Mouse (Mus musculus): Measurements from ENCODE around the gene Shisa5. TPM values are rescaled to one million over a fixed set of nuclear protein-coding genes. Genes with fewer than 3 reads are reported as not detected.
A peak's percentile ranks its signal among the peaks of the same experiment; 100 is the strongest.

Shisa5 gene
- polyA plus RNA-seq, 1 experiment from 2014 or later = 43.7 TPM

DNA sequence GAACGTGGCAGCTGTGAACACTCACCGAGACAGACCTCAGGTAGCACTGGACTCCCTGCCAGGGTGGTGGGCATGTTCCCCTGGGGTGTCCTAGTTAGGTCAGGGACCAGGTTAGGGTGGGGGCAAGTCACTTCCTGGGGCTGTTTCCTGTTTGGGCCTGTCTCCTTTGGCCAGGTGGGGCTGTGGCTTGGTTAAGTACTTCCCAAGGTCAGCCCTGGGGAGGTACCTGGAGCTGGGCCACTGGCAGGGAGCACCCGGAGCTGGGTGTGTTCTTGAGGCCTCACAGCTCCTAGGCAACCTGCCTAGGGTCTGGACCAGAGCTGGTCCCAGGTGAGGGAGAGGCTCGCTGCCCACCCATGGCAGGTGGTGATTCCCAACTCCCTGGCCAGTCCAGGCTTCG is 9.4 kb upstream of the Shisa5 start:
- H3K36me3 ChIP-seq = peaks cover 49% of the 10 kb centered on the region
- H3K27me3 ChIP-seq = no peaks in the 10 kb centered on the region
- H3K9ac ChIP-seq (replicated peaks) = no peak overlapping the region
- H3K4me3 ChIP-seq (replicated peaks) = no peak overlapping the region
- no peak overlapping the region for H3K27ac ChIP-seq
- H3K4me1 ChIP-seq (replicated peaks) = no peaks in the 10 kb centered on the region
- ATAC-seq = no peak
- WGBS = 82% methylated on average over 5 of the region's 5 CpGs
- no peak overlapping the region for H3K4me2 ChIP-seq (replicated peaks)
- H3K9me3 ChIP-seq = no peaks in the 10 kb centered on the region

DNA sequence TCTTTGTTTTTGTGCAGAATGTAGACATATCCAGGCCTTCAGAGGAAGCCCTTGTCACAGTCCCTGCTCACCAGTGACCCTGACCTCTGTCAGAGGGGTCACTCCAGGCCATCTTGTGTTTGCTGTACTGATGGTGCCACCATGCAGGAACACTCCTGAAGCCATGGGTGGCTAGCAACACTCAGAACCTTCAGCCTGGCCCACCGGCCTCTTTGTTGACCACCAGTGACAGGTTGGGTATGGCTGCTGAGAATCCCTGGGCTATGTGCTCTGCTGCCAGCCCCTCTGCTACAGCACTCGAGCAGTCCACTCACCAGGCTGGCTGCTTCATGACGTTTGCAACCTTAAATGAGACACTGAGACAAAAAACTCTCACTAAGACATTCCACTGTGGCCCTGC is 8.1 kb upstream of the Shisa5 start:
- Histone ChIP-seq H3K4me1 (replicated peaks) (no peaks in the 10 kb centered on the region), H3K9ac (replicated peaks) (no peak overlapping the region), H3K4me2 (replicated peaks) (no peak overlapping the region), H3K27ac (no peak overlapping the region), H3K4me3 (replicated peaks) (no peak overlapping the region), H3K27me3 (no peaks in the 10 kb centered on the region), H3K9me3 (no peaks in the 10 kb centered on the region), H3K36me3 (peaks cover 43% of the 10 kb centered on the region)
- ATAC-seq = no peak
- WGBS = 74% methylated on average over 3 of the region's 3 CpGs

DNA sequence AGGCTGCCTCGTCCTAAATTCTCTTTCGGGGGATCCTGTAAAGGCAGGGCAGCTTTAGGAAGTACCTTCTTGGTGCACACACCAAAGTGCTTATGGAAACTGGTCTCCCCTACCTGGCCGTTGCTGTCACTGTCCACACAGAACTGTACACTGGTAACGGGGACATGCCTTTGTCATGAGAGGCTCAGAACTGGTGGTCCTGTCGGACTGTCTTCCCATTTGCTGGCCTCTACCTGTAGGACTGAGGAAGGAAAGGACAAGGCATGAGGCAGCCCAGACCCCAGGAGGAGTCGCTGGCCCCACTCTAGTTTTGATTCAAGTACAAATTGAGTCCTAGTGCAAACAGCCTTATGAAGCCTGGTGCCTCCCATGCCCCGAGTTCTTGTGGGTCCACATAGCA is 7.4 kb upstream of the Shisa5 start:
- H3K36me3 ChIP-seq = peaks cover 36% of the 10 kb centered on the region
- no peak for ATAC-seq
- H3K4me3 ChIP-seq (replicated peaks) = no peak overlapping the region
- no peak overlapping the region for H3K27ac ChIP-seq
- 92% methylated on average over 7 of the region's 7 CpGs for WGBS
- H3K9ac ChIP-seq (replicated peaks) = no peak overlapping the region
- no peak overlapping the region for H3K4me2 ChIP-seq (replicated peaks)
- H3K9me3 ChIP-seq = no peaks in the 10 kb centered on the region
- no peaks in the 10 kb centered on the region for H3K27me3 ChIP-seq
- no peaks in the 10 kb centered on the region for H3K4me1 ChIP-seq (replicated peaks)

DNA sequence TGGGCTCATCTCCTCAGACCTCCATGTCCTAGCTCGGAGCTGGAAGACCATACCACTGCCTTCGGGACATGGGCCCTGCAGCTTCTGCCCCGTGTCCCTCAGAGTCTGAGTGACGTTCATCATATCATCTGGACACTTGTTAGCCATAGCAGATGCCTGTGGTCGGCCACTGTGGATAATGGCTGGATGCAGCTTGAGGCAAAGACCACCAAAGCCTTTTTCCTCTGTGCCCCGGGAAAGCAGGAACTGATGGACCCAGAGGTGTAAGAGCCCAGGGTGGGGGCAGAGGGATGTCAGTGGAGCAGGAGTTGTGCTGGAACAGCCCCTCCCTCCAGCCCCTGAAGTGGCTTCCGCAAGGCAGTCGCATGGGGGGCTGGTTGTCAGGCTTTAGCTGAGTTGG is 6.7 kb upstream of the Shisa5 start:
- 88% methylated on average over 8 of the region's 8 CpGs for WGBS
- no peak overlapping the region for H3K9ac ChIP-seq (replicated peaks)
- H3K4me2 ChIP-seq (replicated peaks) = no peak overlapping the region
- H3K4me3 ChIP-seq (replicated peaks) = no peak overlapping the region
- H3K36me3 ChIP-seq = peaks cover 32% of the 10 kb centered on the region
- ATAC-seq = no peak
- no peaks in the 10 kb centered on the region for H3K27me3 ChIP-seq
- no peak overlapping the region for H3K27ac ChIP-seq
- no peaks in the 10 kb centered on the region for H3K4me1 ChIP-seq (replicated peaks)
- no peaks in the 10 kb centered on the region for H3K9me3 ChIP-seq

DNA sequence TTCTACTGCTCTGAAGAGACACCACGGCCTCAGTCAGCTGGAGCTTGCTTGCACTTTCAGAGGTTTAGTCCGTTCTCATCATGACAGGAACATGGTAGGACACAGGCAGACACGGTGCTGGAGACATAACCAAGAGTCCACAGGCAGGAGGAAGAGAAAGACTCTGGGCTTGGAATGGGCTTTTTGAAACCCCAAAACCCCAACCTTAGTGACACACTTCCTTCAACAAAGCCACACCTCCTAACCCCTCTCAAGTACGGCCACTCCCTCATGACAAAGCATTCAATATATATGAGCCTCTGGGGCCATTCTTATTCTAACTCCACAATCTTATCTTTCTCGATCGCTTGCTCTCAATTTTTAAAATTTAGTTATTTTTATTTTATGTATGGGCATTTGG is 5.9 kb upstream of the Shisa5 start:
- 89% methylated on average over 6 of the region's 6 CpGs for WGBS
- H3K27me3 ChIP-seq = no peaks in the 10 kb centered on the region
- no peak overlapping the region for H3K4me3 ChIP-seq (replicated peaks)
- no peaks in the 10 kb centered on the region for H3K4me1 ChIP-seq (replicated peaks)
- H3K27ac ChIP-seq = no peak overlapping the region
- no peak overlapping the region for H3K9ac ChIP-seq (replicated peaks)
- peaks cover 25% of the 10 kb centered on the region for H3K36me3 ChIP-seq
- no peaks in the 10 kb centered on the region for H3K9me3 ChIP-seq
- ATAC-seq = no peak
- H3K4me2 ChIP-seq (replicated peaks) = no peak overlapping the region

DNA sequence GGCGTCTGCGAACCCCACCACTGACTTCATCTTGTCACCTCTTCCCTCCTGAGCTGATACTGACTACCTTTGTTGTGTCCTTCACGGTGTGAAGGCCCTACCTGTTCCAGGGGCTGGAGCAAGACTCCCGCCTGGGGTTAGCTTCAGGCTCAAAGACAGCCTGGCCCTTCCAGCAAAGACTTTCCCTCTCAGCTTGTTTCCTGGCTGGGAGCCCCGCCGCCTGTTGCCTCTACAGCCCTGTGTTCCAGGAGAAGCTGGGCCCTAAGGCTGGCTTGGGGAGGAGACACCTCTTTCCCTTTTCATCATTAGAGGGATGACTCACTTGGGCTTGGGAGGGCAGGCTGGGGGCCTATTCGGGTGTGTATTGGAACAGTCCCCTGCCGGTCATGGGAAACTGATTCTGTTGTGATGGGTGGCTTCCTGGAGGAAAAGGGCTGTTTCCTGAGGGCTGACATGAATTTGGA is 568 bp downstream of the Shisa5 start:
- Histone ChIP-seq H3K4me3 (replicated peaks) (peak overlapping the region; percentile 64), H3K27me3 (no peaks in the 10 kb centered on the region), H3K9ac (replicated peaks) (peak overlapping the region; percentile 78), H3K4me2 (replicated peaks) (peak overlapping the region; percentile 88), H3K36me3 (no peaks in the 10 kb centered on the region), H3K9me3 (no peaks in the 10 kb centered on the region), H3K4me1 (replicated peaks) (peaks cover 16% of the 10 kb centered on the region), H3K27ac (no peak overlapping the region)
- WGBS = 22% methylated on average over 8 of the region's 8 CpGs
- ATAC-seq = peak; percentile 65

DNA sequence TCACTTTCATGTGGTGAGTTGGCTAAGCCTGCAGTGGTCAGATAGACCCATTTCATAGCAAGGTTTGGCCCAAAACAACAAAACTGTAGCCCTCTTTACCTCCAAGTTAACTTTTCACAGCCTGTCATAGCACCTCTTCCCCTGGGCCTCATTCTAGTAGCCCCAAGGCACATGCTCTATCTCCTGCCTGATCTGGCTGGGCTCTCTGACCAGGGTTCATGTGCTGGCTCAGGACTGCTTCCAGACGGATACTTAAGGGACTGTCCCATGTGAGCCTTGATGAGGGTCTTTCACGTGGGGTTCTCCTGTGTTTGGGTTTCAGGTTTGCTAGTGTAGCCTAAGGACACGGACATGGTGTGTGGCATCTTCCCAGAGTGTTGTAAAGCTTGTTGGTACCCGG is 1.3 kb downstream of the Shisa5 start:
- no peak overlapping the region for H3K9ac ChIP-seq (replicated peaks)
- H3K4me3 ChIP-seq (replicated peaks) = no peak overlapping the region
- no peak overlapping the region for H3K27ac ChIP-seq
- no peaks in the 10 kb centered on the region for H3K9me3 ChIP-seq
- no peak overlapping the region for H3K4me2 ChIP-seq (replicated peaks)
- peaks cover 16% of the 10 kb centered on the region for H3K4me1 ChIP-seq (replicated peaks)
- no peak for ATAC-seq
- H3K27me3 ChIP-seq = no peaks in the 10 kb centered on the region
- 82% methylated on average over 4 of the region's 4 CpGs for WGBS
- no peaks in the 10 kb centered on the region for H3K36me3 ChIP-seq

DNA sequence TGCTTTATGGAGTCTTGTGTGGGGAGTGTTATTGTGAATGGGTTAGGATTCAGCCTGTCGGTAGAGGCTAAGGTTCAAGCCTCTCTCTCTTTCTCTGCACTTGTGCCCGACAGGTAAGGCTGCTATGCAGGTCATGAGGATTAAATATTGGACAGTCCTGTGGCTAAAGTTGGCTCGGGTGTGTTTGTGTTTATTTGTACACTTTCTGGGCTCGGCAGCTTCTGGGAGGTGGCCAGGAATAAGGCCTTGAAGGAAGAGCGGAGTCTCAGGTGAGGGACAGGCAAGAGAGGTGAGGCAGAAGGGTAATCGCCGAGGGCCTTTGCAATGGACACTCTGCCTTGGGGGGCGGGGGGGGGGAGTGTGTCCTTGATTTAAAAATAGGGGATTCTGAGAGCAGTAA is 1.9 kb downstream of the Shisa5 start:
- no peak for ATAC-seq
- H3K4me1 ChIP-seq (replicated peaks) = peaks cover 16% of the 10 kb centered on the region
- no peak overlapping the region for H3K4me3 ChIP-seq (replicated peaks)
- H3K27ac ChIP-seq = no peak overlapping the region
- H3K9ac ChIP-seq (replicated peaks) = no peak overlapping the region
- 84% methylated on average over 8 of the region's 8 CpGs for WGBS
- no peak overlapping the region for H3K4me2 ChIP-seq (replicated peaks)
- H3K9me3 ChIP-seq = no peaks in the 10 kb centered on the region
- H3K36me3 ChIP-seq = no peaks in the 10 kb centered on the region
- no peaks in the 10 kb centered on the region for H3K27me3 ChIP-seq

DNA sequence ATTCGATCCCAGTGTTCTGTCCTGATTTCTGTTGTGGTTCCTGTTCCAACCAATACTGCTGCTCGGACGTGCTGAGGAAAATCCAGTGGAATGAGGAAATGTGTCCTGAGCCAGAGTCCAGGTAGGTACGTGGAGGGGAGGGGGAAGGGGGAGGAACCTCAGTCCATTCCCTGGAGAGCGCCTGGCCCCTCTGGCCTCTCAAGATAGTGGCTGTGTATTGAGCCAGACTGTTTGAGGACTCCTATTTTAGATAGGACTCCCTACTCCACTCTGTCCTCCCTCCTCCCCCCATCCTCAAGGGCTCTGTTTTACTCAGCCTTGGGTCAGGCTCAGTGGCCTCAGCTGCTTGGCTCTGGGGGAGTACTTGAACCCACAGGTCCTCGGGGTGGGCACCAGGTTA is 2.5 kb downstream of the Shisa5 start:
- Histone ChIP-seq H3K4me3 (replicated peaks) (no peak overlapping the region), H3K36me3 (no peaks in the 10 kb centered on the region), H3K9me3 (no peaks in the 10 kb centered on the region), H3K4me1 (replicated peaks) (peaks cover 16% of the 10 kb centered on the region), H3K27me3 (no peaks in the 10 kb centered on the region), H3K27ac (no peak overlapping the region), H3K9ac (replicated peaks) (no peak overlapping the region; the same call in 1 of the 2 replicates), H3K4me2 (replicated peaks) (no peak overlapping the region)
- ATAC-seq = no peak
- 64% methylated on average over 6 of the region's 6 CpGs for WGBS

DNA sequence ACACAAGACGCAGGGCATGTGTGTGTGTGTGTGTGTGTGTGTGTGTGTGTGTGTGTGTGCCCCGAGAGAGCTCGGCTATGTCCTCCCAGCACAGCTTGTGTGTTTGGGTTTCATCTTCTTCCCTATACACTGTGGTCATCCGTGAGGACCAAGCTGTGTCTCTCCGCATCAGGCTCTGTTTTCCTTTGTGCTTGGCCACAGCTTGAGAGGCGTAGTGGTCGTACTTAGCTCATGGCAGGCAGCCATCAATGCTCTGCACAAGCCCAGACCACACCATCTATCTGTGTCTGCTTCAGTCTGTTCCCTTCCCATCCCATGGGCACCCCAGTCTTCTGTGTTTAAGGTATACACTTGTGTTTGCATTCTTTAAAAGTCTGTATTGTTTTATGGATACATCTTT is 3.0 kb downstream of the Shisa5 start:
- no peak overlapping the region for H3K4me2 ChIP-seq (replicated peaks)
- H3K27ac ChIP-seq = no peak overlapping the region
- no peak for ATAC-seq
- no peaks in the 10 kb centered on the region for H3K27me3 ChIP-seq
- H3K4me1 ChIP-seq (replicated peaks) = peaks cover 16% of the 10 kb centered on the region
- no peaks in the 10 kb centered on the region for H3K36me3 ChIP-seq
- H3K4me3 ChIP-seq (replicated peaks) = no peak overlapping the region
- no peak overlapping the region for H3K9ac ChIP-seq (replicated peaks)
- no peaks in the 10 kb centered on the region for H3K9me3 ChIP-seq
- WGBS = 82% methylated on average over 7 of the region's 7 CpGs

DNA sequence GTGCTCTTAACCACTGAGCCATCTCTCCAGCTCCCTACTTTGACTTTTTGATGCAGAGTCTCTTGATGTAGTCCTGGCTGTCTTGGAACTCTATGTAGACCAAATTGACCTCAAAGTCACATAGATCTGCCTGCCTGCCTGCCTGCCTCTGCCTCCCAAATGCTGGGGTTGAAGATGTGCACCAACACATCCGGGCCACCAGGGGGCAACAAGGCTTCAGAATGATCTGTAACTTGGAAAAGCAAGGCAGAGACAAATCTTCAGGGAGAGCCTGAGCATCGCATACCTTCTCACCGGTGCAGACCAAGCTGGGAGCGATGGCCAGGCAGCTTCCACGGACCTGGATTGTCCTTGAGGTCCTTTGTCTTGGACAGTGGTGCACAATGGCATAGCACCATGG is 7.9 kb downstream of the Shisa5 start:
- 0 out of 2 replicates have a peak, but pooled peaks have one; percentile 17 for ATAC-seq
- Histone ChIP-seq H3K9ac (replicated peaks) (no peak overlapping the region), H3K27ac (no peak overlapping the region), H3K4me3 (replicated peaks) (no peak overlapping the region), H3K4me1 (replicated peaks) (no peaks in the 10 kb centered on the region), H3K4me2 (replicated peaks) (no peak overlapping the region), H3K36me3 (no peaks in the 10 kb centered on the region), H3K9me3 (no peaks in the 10 kb centered on the region), H3K27me3 (no peaks in the 10 kb centered on the region)
- WGBS = 42% methylated on average over 5 of the region's 5 CpGs

DNA sequence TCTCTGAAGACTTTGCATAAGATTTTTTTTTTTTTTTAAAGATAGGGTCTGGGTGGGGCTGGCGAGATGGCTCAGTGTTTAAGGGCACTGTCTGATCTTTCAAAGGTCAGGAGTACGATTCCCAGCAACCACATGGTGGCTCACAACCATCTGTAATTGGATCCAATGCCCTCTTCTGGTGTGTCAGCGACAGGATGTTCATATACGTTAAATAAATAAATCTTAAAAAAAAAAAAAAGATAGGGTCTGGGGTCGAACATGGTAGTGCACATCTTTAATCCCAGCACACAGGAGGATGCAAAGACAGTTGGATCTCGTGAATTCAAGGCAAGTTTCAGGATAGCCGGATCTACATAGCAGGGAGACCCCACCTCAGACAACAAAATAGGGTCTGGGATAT is 11.0 kb downstream of the Shisa5 start:
- Histone ChIP-seq H3K27ac (no peak overlapping the region), H3K27me3 (no peaks in the 10 kb centered on the region), H3K4me2 (replicated peaks) (no peak overlapping the region), H3K4me1 (replicated peaks) (peaks cover under 1% of the 10 kb centered on the region), H3K4me3 (replicated peaks) (no peak overlapping the region), H3K9me3 (no peaks in the 10 kb centered on the region), H3K9ac (replicated peaks) (no peak overlapping the region), H3K36me3 (no peaks in the 10 kb centered on the region)
- WGBS = 80% methylated on average over 7 of the region's 7 CpGs
- no peak for ATAC-seq

DNA sequence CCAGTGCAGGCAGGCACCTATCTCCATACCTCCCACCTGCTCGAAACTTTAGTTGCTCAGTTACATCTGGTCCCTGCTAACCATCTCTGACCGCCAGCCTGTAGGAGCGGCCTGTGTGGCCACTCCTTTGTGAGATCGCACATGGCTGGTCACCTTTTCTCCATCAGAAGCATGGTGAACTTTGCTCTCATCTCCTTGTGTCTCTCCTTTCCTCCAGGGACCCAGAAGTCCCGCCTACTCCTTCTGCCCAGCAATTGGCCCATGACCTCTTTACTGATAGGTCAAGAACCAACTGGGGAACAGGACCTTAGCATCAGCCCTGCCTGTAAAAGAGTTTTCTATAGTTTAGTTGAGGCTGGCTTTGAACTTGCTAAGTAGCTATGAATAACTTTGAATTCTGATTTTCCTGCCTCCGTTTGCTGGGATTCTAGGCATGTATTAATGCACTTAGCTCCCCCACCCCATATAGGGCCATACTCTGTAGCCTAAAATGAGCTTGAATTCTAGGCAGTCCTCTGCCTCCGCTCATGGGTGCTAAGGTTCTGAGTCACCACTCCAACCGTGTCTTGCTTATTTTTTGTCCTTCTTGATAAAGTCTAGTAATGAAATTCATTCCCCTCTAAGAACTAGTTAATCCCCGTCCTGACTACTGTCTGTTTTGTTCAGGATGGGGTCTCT is 11.8 kb downstream of the Shisa5 start:
- WGBS = 84% methylated on average over 9 of the region's 9 CpGs
- H3K4me1 ChIP-seq (replicated peaks) = peaks cover 8% of the 10 kb centered on the region
- no peak for ATAC-seq

More for the DNA sequence above, 11.8 kb downstream of the Shisa5 start:
- H3K9me3 ChIP-seq = no peaks in the 10 kb centered on the region
- H3K4me2 ChIP-seq (replicated peaks) = no peak overlapping the region
- no peak overlapping the region for H3K9ac ChIP-seq (replicated peaks)
- H3K4me3 ChIP-seq (replicated peaks) = no peak overlapping the region
- no peak overlapping the region for H3K27ac ChIP-seq
- H3K27me3 ChIP-seq = no peaks in the 10 kb centered on the region
- H3K36me3 ChIP-seq = no peaks in the 10 kb centered on the region

Measured in midbrain, embryonic 13.5 days (tissue).